Mouse (Mus musculus) ES-Bruce4 (cell line): ENCODE data around the gene Drd2.

Experiments
- CTCF ChIP-seq: IDR thresholded peaks from one replicate; pipeline ENCODE4 v1.8.1; 2011; ENCODE audit warnings: low read depth, low read length
- POLR2A ChIP-seq: IDR thresholded peaks from one replicate; pipeline ENCODE4 v1.8.1; 2011; ENCODE audit warnings: low read length; ENCODE audit not compliant: insufficient read depth

DNA sequence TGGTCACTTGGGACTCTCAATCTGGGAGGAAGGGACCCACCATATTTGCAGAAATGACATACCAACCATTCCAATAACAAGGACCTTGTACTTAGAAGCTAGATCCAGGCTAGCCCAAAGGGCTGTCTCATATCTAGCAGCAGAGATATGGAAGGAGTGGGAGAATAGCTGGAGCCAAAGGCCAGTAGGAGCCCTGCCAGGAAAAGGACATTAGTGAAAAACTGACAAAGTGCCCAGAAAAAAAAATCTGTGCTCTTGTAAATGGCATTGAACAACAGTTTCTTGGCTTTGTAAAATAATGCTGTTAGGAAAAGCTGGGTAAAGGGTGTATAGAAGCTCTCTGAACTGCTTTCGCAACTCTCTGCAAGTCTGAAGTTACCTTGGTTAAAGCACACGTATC, 33.5 kb downstream of the Drd2 start:
- TF ChIP-seq CTCF = no peak
- no peak for TF ChIP-seq POLR2A
